Mouse (Mus musculus) lung, adult 2 months (tissue): Measurements from ENCODE around the gene Gabpb1. TPM values are rescaled to one million over a fixed set of nuclear protein-coding genes. Genes with fewer than 3 reads are reported as not detected.

Experiments used
- DNase-seq: peaks from one replicate; pipeline ENCODE4 v3.0.0; 2022
- H3K4me1 ChIP-seq: fragments of 200-500 bp; 2 replicates; pipeline ENCODE4 v1.6.1; 2011; ENCODE audit warnings: low read length; ENCODE audit not compliant: control insufficient read depth, insufficient read depth
- H3K4me3 ChIP-seq: fragments of 200-500 bp; replicated peaks from 2 replicates; pipeline ENCODE3; 2011; ENCODE audit warnings: low read depth, mild to moderate bottlenecking, control low read depth, low read length; ENCODE audit errors: extremely low read depth
- CTCF ChIP-seq: fragments of 200-500 bp; IDR thresholded peaks from 2 replicates; pipeline ENCODE4 v1.5.1; 2011; ENCODE audit warnings: mild to moderate bottlenecking, low read length, control low read depth; ENCODE audit not compliant: insufficient read depth
- POLR2A ChIP-seq: fragments of 200-500 bp; IDR thresholded peaks from 2 replicates; pipeline ENCODE4 v1.6.1; 2011; ENCODE audit warnings: low read depth, mild to moderate bottlenecking, control low read depth, low read length, borderline replicate concordance; ENCODE audit errors: extremely low read depth
- WGBS: fragments of 180-500 bp; shearing (Covaris S2); methylation state at CpG from one replicate; pipeline ENCODE4 v1.1.7; 2018; 5-methylcytosine and 5-hydroxymethylcytosine counted together
- polyA plus RNA-seq: library from polyadenylated mRNA; depleted of rRNA; stranded (reverse); fragments of >200 nt; gene quantifications from 2 replicates; pipeline ENCODE4 v1.2.3, GENCODE M21; 2012; rRNA removed

Gabpb1 gene
- polyA plus RNA-seq, 1 experiment, result 11.6 TPM

DNA sequence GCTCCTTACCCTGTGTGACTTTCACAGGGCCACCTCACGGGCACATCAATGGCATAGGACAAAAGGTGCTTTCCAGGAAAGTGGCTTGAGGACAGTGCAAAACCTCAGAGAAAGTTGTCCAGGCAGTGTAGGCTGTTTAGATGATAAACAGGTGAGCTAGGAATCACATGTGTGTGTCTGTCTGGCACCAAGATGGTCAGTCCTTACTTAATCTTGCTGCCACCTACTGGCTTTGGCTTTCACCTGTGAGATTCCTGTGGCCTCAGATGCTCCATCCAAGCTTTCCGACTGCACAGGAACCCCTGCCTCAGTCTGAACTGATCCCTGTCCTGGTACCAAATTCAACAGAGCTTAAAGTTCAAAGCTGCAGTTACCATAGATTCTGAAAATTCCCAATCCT is 77.8 kb downstream of the Gabpb1 start:
- WGBS, result 70% methylated on average over 2 of the region's 2 CpGs
- Histone ChIP-seq H3K4me3 (no peak overlapping the region), H3K4me1 (peaks cover 5% of the 10 kb centered on the region; the same call in 1 of the 2 replicates)
- no peak for DNase-seq
- no peak for TF ChIP-seq CTCF
- no peak for TF ChIP-seq POLR2A

DNA sequence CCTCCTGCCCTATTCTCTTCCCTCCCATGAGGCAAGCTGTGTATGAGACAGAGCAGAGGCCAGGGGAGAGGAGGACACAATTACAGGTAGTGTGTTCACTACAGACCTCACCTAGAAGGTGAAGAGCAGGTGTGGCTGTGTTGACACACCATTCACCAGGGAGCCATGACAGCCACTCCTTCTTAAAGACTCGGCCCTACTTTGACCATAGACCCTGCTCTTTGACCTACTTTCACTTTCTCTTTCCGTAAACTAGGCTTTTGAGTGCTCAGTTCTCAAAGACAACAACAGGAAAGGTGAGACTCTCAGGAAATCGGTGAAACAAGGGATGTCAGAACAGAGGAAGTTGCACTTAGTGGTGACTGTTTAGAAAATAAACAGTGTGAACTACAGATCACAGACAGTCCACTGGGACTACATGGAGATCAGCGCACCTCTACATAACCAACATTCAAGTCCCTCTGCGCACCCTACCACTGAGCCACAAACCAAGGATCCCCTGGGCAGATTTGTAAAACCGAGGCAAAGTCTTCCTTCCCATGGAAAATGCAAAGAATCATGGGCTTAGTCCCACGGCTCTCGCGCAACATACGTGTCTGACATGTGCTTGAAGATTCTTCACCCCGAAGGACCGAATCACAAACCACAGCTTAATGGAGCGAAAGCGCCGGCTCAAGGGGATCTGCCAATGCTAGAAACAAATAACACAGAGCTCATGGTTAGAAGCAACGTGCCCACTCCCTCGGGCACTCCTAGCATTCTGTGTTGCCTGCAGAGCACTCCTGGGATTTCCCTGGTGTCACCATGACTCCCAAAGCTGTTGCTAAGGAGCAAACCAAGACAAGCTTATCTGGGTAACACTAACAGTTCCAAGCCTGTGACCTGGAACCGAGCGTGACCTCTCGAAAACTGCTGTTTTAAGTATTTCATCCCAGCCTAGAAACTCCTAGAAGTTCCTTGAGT is 78.6 kb downstream of the Gabpb1 start:
- TF ChIP-seq CTCF, result no peak
- peak; percentile 28; the same call in 1 of the 2 replicates for TF ChIP-seq POLR2A
- DNase-seq, result no peak
- 63% methylated on average over 20 of the region's 20 CpGs for WGBS
- no peak overlapping the region for H3K4me3 ChIP-seq
- H3K4me1 ChIP-seq, result peaks cover 5% of the 10 kb centered on the region; the same call in 1 of the 2 replicates

DNA sequence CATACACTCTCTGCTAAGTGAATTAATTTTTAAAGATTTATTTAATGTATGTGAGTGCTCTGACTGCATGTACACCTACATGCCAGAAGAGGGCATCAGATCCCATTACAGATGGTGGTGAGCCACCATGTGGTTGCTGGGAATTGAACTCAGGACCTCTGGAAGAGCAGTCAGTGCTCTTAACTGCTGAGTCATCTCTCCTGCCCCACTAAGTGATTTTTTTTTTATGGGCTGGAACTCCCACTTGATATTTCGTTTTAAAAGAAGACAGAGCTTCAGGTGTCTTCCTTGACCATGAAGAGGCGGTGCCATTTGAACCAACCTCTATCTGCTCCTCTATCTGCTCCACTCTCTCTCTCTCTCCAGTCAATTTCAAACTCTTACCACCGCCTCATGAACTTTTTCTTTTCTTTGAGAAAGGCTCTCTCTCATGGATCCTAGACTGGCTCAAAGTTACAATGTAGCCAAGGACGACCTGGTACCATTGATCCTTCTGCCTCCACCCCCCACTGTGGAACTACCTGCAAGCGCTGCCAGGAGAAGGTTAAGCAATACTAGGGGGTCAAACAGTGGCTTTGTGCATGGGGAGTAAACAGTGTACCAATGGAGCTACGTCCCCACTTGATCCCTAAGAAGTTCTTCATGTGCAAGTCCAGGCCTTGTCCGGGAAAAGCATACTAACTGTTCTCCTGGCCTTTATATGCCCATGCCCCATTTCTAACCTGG is 79.6 kb downstream of the Gabpb1 start:
- no peak overlapping the region for H3K4me3 ChIP-seq
- peaks cover 5% of the 10 kb centered on the region; the same call in 1 of the 2 replicates for H3K4me1 ChIP-seq
- no peak for DNase-seq
- TF ChIP-seq CTCF, result no peak
- TF ChIP-seq POLR2A, result no peak
- WGBS, result 81% methylated on average over 7 of the region's 7 CpGs

DNA sequence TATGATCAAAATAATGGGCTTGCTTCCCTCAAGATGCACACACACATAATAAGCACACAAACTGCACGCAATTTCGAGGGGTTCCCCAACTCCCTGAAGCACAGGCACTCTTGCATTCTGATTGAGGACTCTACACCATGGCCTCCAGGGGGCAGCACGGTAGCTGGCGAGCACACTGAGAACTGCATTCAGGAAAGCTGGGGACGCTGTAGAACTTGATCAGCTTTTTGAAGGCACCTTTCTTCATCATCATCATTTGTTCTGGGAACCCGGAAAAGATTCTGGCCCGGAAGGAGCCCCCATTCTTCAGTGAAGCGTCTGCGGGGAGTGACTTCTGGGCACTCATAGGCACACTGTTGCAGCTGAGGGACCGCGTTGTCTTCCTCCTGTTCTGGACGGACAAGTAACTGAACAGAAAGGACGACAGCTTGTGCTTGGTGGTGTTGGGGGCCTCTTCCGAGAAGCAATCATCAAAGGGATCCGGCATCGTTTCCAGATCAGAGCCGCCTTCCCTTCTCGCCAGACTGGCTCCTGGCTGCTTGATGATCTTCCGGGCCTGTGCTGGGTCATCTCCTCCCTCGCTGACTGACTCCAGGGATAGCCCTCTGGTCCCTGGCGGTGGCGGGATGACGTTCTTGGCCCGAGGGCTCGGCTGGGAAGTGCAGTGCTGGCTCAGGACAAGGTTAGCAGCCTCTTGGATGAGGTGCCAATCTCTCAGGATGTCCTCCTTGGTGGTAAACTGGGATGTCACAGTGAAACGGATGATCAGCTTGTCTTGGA is 82.1 kb downstream of the Gabpb1 start:
- Histone ChIP-seq H3K4me1 (peaks cover 5% of the 10 kb centered on the region; the same call in 1 of the 2 replicates), H3K4me3 (peak overlapping the region; percentile 16)
- WGBS, result 22% methylated on average over 26 of the region's 26 CpGs
- DNase-seq, result peak; percentile 69
- no peak for TF ChIP-seq POLR2A
- peak; percentile 96 for TF ChIP-seq CTCF

DNA sequence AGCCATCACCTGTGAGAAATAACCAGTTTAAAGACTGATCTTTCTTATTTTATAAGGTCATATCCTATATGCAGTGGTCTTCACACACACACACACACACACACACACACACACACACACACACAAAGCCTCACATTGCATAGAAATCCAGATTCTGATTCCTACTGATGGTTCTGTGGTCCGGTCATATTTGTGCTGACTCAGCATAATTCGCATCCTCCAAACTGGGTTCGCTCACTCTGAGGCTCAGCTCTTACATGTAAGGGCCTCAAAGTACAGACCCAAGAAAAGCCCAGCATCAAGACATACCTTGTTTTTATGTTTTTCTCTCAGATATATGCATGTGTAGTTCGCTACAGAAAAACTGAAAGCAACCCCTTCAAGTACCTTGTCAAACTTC is 84.8 kb downstream of the Gabpb1 start:
- H3K4me3 ChIP-seq, result no peak overlapping the region
- H3K4me1 ChIP-seq, result no peaks in the 10 kb centered on the region
- TF ChIP-seq POLR2A (no peak), CTCF (no peak)
- 85% methylated on average over 4 of the region's 4 CpGs for WGBS
- no peak for DNase-seq

DNA sequence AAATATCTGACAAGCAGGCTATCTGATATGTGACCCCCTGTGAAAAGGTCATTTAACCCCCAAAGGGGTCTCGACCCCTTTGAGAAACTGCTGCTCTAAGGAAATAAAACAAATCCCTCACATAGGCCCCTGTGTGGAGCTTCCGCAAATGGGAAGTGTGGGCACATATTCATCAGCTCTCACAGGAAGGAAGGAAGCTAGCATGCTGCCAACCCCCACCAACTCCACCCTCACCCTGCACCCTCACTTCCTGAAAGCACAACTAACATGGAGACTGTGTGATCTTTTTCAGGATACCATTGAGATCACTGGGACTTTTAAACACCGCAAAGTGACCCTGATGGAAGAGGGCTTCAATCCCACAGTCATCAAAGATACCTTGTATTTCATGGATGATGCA is 88.7 kb downstream of the Gabpb1 start:
- no peak overlapping the region for H3K4me3 ChIP-seq
- TF ChIP-seq CTCF (no peak), POLR2A (no peak)
- H3K4me1 ChIP-seq, result no peaks in the 10 kb centered on the region
- WGBS, result 51% methylated on average over 3 of the region's 3 CpGs
- no peak for DNase-seq

DNA sequence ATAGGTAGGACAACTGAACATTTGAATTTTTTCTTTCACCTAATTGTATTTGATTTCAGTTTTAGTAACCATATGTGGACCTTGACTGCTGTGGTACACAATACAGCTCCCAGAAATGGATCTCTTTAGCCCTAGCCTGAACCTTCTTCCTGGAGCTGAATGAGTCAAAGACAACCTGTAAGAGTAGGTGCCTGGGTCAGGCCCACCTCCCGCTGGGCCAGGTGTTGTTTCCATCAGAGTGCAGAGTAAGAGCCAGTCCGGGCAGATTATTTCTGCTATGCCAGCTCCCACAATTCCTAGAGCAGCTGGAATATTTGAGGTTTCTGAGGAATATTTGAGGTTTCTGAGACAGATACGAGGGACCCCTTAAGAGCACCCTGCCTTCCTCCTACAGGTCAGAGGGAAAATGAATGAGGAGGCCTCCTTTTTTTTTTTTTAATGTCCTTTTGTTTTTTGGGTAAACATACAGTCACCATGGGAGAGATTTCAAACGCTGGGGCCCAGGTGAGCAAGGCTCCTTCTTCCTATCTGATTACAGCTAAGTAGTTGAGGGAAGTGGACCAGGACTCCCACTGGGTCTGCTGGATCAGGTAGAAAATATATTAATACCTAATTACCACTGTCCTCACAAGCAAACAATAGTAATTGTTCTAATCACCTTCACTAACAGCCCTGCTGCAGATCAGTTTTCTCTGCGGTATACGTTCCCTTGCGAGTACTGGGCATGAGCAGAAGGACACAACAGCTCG is 91.3 kb downstream of the Gabpb1 start:
- Histone ChIP-seq H3K4me1 (no peaks in the 10 kb centered on the region), H3K4me3 (no peak overlapping the region)
- TF ChIP-seq CTCF (no peak), POLR2A (no peak)
- WGBS, result 81% methylated on average over 8 of the region's 8 CpGs
- DNase-seq, result no peak

DNA sequence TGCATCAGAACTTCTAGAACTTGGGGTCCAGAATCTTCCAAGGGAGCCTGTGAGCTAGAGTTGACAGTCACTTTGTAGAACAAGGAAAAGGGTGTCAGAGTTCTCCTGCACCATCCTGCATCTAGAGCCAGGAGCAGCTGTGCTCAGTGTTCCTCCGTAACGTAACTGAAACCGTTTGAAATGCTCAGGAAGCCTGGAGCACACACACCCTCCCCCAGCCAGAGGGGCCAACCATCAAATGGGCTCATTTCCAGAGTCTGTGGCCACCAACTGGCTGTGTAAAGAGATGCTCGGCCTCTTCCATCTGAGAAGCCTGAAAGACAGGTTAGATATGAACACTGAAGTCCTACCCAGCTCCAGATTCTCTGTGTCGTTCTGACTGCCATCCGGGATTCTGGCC is 92.2 kb downstream of the Gabpb1 start:
- Histone ChIP-seq H3K4me3 (no peak overlapping the region), H3K4me1 (no peaks in the 10 kb centered on the region)
- TF ChIP-seq POLR2A (no peak), CTCF (no peak)
- DNase-seq, result no peak
- WGBS, result 58% methylated on average over 6 of the region's 6 CpGs

DNA sequence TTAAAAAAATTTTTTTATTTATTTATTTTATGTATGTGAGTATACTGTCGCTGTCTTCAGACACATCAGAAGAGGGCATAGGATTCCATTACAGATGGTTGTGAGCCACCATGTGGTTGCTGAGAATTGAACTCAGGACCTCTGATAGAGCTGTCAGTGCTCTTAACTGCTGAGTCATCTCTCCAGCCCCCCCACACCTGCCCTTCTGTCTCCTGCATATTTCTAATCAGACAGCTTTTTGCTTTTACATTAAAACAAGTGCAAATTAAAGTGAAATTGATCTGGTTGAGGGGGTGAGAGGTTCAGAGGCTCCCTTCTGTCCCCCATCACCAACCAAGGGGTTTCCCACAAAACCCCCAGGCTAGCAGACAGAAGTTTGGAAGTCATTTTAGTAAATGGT is 96.9 kb downstream of the Gabpb1 start:
- 87% methylated on average over 1 of the region's 1 CpGs for WGBS
- TF ChIP-seq POLR2A (no peak), CTCF (no peak)
- Histone ChIP-seq H3K4me3 (no peak overlapping the region), H3K4me1 (no peaks in the 10 kb centered on the region)
- no peak for DNase-seq

Other genes starting within 250 kb of the Gabpb1 start
- 1.0 and 1.8 TPM in 2 replicates for gene Atp8b4, start 175.7 kb downstream of the Gabpb1 start, polyA plus RNA-seq
- 2.4 and 2.7 TPM in 2 replicates for gene Slc27a2, start 123.9 kb downstream of the Gabpb1 start, polyA plus RNA-seq
- gene Hdc, start 57.0 kb downstream of the Gabpb1 start, polyA plus RNA-seq, result 59.1 and 75.3 TPM in 2 replicates
- 22.9 and 23.9 TPM in 2 replicates for gene Usp8, start 31.0 kb upstream of the Gabpb1 start, polyA plus RNA-seq
- gene Usp50, start 107.1 kb upstream of the Gabpb1 start, polyA plus RNA-seq, result 0.49 and 0.84 TPM in 2 replicates
- 4.5 and 7.2 TPM in 2 replicates for gene Trpm7, start 199.9 kb upstream of the Gabpb1 start, polyA plus RNA-seq